Mouse (Mus musculus) lung, adult 2 months (tissue): ENCODE measurements at regions not wholly inside any gene's neighbourhood (a gene's known extent, or its start where the extent isn't known, plus 50 kb on each side); places are given as distances from the start of the nearest gene placed in this dataset.

Experiments used
- DNase-seq: peaks from one replicate; pipeline ENCODE4 v3.0.0; 2022
- H3K4me1 ChIP-seq: fragments of 200-500 bp; 2 replicates; pipeline ENCODE4 v1.6.1; 2011; ENCODE audit warnings: low read length; ENCODE audit not compliant: control insufficient read depth, insufficient read depth
- H3K4me3 ChIP-seq: fragments of 200-500 bp; replicated peaks from 2 replicates; pipeline ENCODE3; 2011; ENCODE audit warnings: low read depth, mild to moderate bottlenecking, control low read depth, low read length; ENCODE audit errors: extremely low read depth
- CTCF ChIP-seq: fragments of 200-500 bp; IDR thresholded peaks from 2 replicates; pipeline ENCODE4 v1.5.1; 2011; ENCODE audit warnings: mild to moderate bottlenecking, low read length, control low read depth; ENCODE audit not compliant: insufficient read depth
- POLR2A ChIP-seq: fragments of 200-500 bp; IDR thresholded peaks from 2 replicates; pipeline ENCODE4 v1.6.1; 2011; ENCODE audit warnings: low read depth, mild to moderate bottlenecking, control low read depth, low read length, borderline replicate concordance; ENCODE audit errors: extremely low read depth
- WGBS: fragments of 180-500 bp; shearing (Covaris S2); methylation state at CpG from one replicate; pipeline ENCODE4 v1.1.7; 2018; 5-methylcytosine and 5-hydroxymethylcytosine counted together

DNA sequence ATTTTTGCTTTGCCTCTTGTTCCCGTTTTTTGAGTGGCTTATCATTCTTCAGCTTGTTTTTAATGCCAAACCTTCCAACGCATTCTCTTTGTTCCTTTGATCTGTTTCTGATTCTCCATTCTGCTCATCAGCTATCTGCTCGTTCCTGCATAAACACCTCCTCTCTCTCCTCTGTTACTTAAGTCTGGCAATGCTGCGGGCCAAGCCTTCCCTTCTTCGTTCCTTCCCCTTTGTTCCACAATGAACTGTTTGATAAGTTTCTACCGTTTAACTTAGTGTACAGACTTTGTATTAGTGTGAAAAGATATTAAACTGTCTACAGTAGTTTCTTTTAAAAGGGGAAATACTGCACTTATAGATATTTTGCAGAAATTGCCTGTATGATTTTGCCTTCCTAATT lies 83.3 kb upstream of the Pik3r1 start:
- WGBS, result 43% methylated on average over 6 of the region's 6 CpGs
- TF ChIP-seq POLR2A (no peak), CTCF (no peak)
- DNase-seq, result no peak
- peaks cover 17% of the 10 kb centered on the region for H3K4me1 ChIP-seq
- H3K4me3 ChIP-seq, result no peak overlapping the region

DNA sequence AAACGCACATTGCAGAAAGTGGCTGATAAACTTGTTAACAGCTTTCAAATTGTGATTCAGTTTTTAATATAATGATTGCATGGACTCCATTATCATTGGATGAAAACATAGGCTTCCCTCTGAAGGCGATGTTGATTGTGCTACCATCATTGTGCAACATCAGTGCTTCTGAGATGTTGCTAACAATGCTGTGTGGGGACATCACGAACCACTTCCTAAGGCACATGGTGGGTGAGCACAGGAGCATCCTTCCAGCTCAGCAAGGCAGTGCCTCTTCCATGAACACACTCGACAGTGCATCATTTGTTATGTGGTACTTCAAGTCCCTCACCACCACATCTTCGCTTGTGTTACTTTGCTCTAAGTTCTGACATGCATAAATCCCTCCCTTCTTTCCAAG lies 84.9 kb upstream of the Pik3r1 start:
- Histone ChIP-seq H3K4me1 (peaks cover 8% of the 10 kb centered on the region), H3K4me3 (no peak overlapping the region)
- no peak for DNase-seq
- WGBS, result 92% methylated on average over 5 of the region's 5 CpGs
- TF ChIP-seq POLR2A (no peak), CTCF (no peak)

DNA sequence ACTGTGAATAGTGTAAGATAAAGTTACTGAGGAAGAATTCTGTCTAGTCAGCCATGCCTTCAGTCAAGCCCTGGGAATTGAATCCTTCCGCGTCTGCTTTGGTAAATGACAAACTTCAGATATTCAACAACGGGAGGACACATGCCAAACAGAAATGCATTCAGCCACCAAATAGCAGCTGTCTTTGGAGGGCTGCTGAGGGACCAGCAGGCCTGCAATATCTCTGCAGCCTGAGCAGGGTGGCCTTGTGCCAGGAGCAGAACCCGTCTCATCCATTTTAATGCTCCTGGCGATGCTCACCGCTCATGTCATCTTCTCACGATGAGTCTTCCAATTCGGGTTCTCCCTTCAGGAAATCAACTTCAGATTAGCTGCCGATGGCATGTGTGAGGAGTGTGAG lies 87.1 kb upstream of the Pik3r1 start:
- TF ChIP-seq POLR2A (no peak), CTCF (no peak)
- Histone ChIP-seq H3K4me3 (no peak overlapping the region), H3K4me1 (no peaks in the 10 kb centered on the region)
- WGBS, result 64% methylated on average over 9 of the region's 9 CpGs
- no peak for DNase-seq

DNA sequence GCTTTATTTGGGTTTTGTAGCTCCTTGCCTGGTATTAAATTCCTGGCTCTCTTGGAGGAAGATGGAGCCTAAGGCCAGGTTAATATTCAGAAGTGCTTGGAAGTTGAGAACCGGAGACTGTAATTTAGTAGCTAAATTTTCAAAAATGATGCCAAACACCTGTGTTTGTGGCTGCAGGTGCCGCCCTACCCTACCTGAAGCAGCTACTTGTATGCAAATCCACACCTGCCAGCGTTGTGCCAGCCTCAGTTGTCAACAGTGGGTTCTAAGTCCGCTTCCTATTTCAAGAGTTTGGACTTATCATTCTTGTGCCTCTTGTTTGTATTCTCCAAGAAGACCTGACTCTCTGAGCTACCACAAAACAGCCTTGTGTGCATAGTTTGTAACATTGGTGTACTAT lies 92.7 kb upstream of the Pik3r1 start:
- TF ChIP-seq POLR2A, result no peak
- TF ChIP-seq CTCF, result no peak
- DNase-seq, result no peak
- WGBS, result 90% methylated on average over 4 of the region's 4 CpGs
- H3K4me1 ChIP-seq, result no peaks in the 10 kb centered on the region
- no peak overlapping the region for H3K4me3 ChIP-seq

GRCm38 (mm10) chr13:101862011-101862410 lies 94.0 kb upstream of the Pik3r1 start:
- no peak for DNase-seq
- no peak for TF ChIP-seq CTCF
- TF ChIP-seq POLR2A, result no peak
- no peaks in the 10 kb centered on the region; the same call in 1 of the 2 replicates for H3K4me1 ChIP-seq
- 72% methylated on average over 13 of the region's 13 CpGs for WGBS
- H3K4me3 ChIP-seq, result no peak overlapping the region

GRCm38 (mm10) chr13:101863015-101863414 lies 95.0 kb upstream of the Pik3r1 start:
- H3K4me1 ChIP-seq, result no peaks in the 10 kb centered on the region; the same call in 1 of the 2 replicates
- TF ChIP-seq POLR2A (no peak), CTCF (no peak)
- 79% methylated on average over 7 of the region's 7 CpGs for WGBS
- no peak for DNase-seq
- no peak overlapping the region for H3K4me3 ChIP-seq

GRCm38 (mm10) chr13:101863602-101864001 lies 95.6 kb upstream of the Pik3r1 start:
- Histone ChIP-seq H3K4me3 (no peak overlapping the region), H3K4me1 (no peaks in the 10 kb centered on the region; the same call in 1 of the 2 replicates)
- TF ChIP-seq CTCF, result no peak
- TF ChIP-seq POLR2A, result no peak
- DNase-seq, result no peak
- WGBS, result 81% methylated on average over 2 of the region's 2 CpGs

GRCm38 (mm10) chr13:101866843-101867242 lies 98.8 kb upstream of the Pik3r1 start:
- DNase-seq, result no peak

DNA sequence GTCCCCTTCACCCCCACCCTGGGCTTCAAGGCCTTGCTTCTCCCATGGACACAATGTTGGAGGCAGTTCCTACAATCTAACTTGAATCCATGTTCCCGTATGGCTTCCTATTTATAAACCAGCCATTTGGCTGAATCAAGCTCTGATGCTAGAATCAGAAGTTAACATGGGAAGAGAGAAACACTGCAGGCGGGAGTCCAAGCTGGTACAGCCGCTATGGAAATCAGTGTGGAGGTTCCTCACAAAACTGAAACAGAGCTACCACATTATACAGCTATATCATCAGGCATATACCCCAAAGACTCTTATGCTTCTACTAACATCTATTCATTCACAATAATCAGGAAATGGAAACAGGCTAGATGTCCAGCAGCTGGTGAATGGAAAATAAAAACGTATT lies 106.7 kb upstream of the Pik3r1 start:
- TF ChIP-seq CTCF (no peak), POLR2A (no peak)
- no peaks in the 10 kb centered on the region for H3K4me1 ChIP-seq
- DNase-seq, result no peak
- WGBS, result 91% methylated on average over 4 of the region's 4 CpGs
- no peak overlapping the region for H3K4me3 ChIP-seq

More at GRCm38 (mm10) chr13:101866843-101867242, 98.8 kb upstream of the Pik3r1 start:
- WGBS, result 26% methylated on average over 4 of the region's 4 CpGs
- Histone ChIP-seq H3K4me1 (no peaks in the 10 kb centered on the region; the same call in 1 of the 2 replicates), H3K4me3 (no peak overlapping the region)
- no peak for TF ChIP-seq POLR2A
- TF ChIP-seq CTCF, result no peak

DNA sequence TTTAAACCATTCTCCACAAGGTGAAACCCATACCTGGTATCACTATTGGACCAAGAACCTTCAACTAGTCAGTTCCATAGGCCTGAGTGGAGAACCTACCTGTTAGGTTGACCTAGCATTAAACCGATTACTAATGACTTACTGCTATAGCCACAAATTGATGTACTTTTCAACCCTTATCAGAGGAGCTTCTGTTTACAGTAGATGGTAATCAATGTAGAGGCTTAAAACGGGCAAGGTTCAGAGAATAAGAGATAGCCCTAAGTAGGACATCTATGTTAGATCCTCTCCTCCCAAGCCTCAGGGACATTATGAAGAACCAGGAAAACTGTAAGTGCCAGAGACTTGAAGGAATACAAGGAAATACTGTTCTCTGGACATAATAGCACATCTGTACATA lies 108.1 kb upstream of the Pik3r1 start:
- 90% methylated on average over 2 of the region's 2 CpGs for WGBS
- Histone ChIP-seq H3K4me3 (no peak overlapping the region), H3K4me1 (no peaks in the 10 kb centered on the region)
- TF ChIP-seq CTCF, result no peak
- no peak for TF ChIP-seq POLR2A
- DNase-seq, result no peak

GRCm38 (mm10) chr13:101876601-101877000 lies 108.6 kb upstream of the Pik3r1 start:
- no peak for TF ChIP-seq POLR2A
- no peak for TF ChIP-seq CTCF
- no peak overlapping the region for H3K4me3 ChIP-seq
- WGBS, result 70% methylated on average over 3 of the region's 3 CpGs
- no peak for DNase-seq
- H3K4me1 ChIP-seq, result no peaks in the 10 kb centered on the region

GRCm38 (mm10) chr13:101878168-101878567 lies 110.2 kb upstream of the Pik3r1 start:
- Histone ChIP-seq H3K4me1 (no peaks in the 10 kb centered on the region), H3K4me3 (no peak overlapping the region)
- TF ChIP-seq POLR2A (no peak), CTCF (no peak)
- no peak for DNase-seq
